Mouse (Mus musculus) testis, adult 2 months (tissue): ENCODE measurements at regions not wholly inside any gene's neighbourhood (a gene's known extent, or its start where the extent isn't known, plus 50 kb on each side); places are given as distances from the start of the nearest gene placed in this dataset.

ENCODE experiments used
- CTCF ChIP-seq: fragments of 200-500 bp; IDR thresholded peaks from 2 replicates; pipeline ENCODE4 v1.5.1; 2012; ENCODE audit warnings: low read depth, mild to moderate bottlenecking, inconsistent platforms, low read length, moderate library complexity; ENCODE audit not compliant: control insufficient read depth, insufficient read depth, insufficient replicate concordance
- POLR2A ChIP-seq: fragments of 200-500 bp; IDR thresholded peaks from 2 replicates; pipeline ENCODE4 v1.6.1; 2012; ENCODE audit warnings: low read depth, mild to moderate bottlenecking, inconsistent platforms, low read length, moderate library complexity; ENCODE audit not compliant: control insufficient read depth

DNA sequence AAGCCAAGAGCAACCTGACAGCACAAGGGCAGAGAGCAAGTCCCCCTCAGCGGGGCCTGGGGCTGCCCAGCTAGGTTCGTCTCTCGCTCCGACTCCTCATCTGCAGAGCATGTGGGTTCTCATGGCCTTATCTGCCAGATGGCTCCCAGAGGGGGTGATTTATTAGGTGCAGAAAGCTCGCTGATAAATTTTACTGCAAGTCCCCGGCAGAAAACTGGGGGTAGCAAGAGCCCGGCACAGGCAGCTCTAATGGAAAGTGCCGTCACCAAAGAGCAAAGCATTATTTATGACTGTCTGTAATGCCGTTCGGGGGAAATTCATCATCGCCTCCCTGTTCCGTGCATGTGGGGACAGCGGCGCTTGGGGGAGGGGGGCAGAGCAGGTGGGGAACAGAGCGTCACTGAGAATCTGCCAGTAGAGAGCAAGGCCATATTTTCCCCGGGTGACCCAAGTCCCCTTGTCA, 206.7 kb upstream of the Zfp703 start:
- no peak for TF ChIP-seq CTCF
- TF ChIP-seq POLR2A = no peak
